In genomic region chr2:152788892-152789421, GRCm38 (mm10) we compare ENCODE assay signal across 9 mouse cellular contexts. TPM values are rescaled to one million over a fixed set of nuclear protein-coding genes. Genes with fewer than 3 reads are reported as not detected.
DNase-seq lines count a peak whose midpoint lies in the region; ATAC-seq and TF ChIP-seq lines count a peak whose summit lies in the region.
"Had no signal": no experiment of that assay in that cellular context is flagged by ENCODE, and none has a peak within 500 bp of the region (broad histone marks: within the 10 kb centered on the region; RNA-seq: fewer than 3 reads in every experiment).

No protein-coding gene starts in this region.

- in situ Hi-C loops in CH12.LX (cut with MboI; ENCODE audit: low pct_ligation_motif_present, low pct_unique_long_range_greater_than_20kb, low sequenced_read_pairs) = no loop called here

- no peak; the same call in 1 of the 2 replicates for TF ChIP-seq POLR2A in CH12.LX (IDR thresholded peaks at IDR 0.05; ENCODE audit: low read depth, low read length)

- TF ChIP-seq EP300 in CH12.LX (IDR thresholded peaks at IDR 0.05; ENCODE audit: low read length) = no peak; the same call in 1 of the 2 replicates

- H3K27ac ChIP-seq in CH12.LX (ENCODE audit: insufficient read depth, low read depth) = peak overlapping the region; percentile 81
- peak overlapping the region; percentile 39 for H3K27ac ChIP-seq in intestine, embryonic 15.5 days
- H3K27ac ChIP-seq in liver, embryonic 13.5 days = peak overlapping the region; percentile 100

- H3K27me3 ChIP-seq in CH12.LX (replicated peaks) = no peaks in the 10 kb centered on the region
- H3K27me3 ChIP-seq in intestine, embryonic 15.5 days (replicated peaks) = no peaks in the 10 kb centered on the region
- no peaks in the 10 kb centered on the region for H3K27me3 ChIP-seq in liver, embryonic 13.5 days
- H3K27me3 ChIP-seq: Patski had no signal

- H3K79me2 ChIP-seq in CH12.LX (replicated peaks; ENCODE audit: control insufficient read depth, extremely low read depth, insufficient read depth, poor library complexity, severe bottlenecking) = peaks cover 94% of the 10 kb centered on the region

- TF ChIP-seq RAD21 in CH12.LX (IDR thresholded peaks at IDR 0.05; ENCODE audit: low read depth, low read length) = no peak

- peaks cover 62 to 73% of the 10 kb centered on the region in 2 experiments for H3K4me1 ChIP-seq in CH12.LX (ENCODE audit: control insufficient read depth in 1 of 2, insufficient read depth in 2 of 2)
- H3K4me1 ChIP-seq in intestine, embryonic 15.5 days (replicated peaks) = peaks cover 31% of the 10 kb centered on the region
- H3K4me1 ChIP-seq in liver, embryonic 13.5 days (replicated peaks) = peaks cover 100% of the 10 kb centered on the region

- dilution Hi-C loops in CH12.LX (cut with MboI; ENCODE audit: extremely low pct_ligation_motif_present, extremely low pct_unique_long_range_greater_than_20kb, low sequenced_read_pairs) = no loop called here

- no peak for TF ChIP-seq CTCF in CH12.LX (conservative IDR thresholded peaks at IDR 0.05 in 1 of 2, IDR thresholded peaks at IDR 0.05 in 1 of 2; ENCODE audit: low read depth in 2 of 2, low read length in 2 of 2)

- no peaks in the 10 kb centered on the region for H3K9me3 ChIP-seq in CH12.LX (replicated peaks; ENCODE audit: low read length)
- H3K9me3 ChIP-seq in intestine, embryonic 15.5 days = no peaks in the 10 kb centered on the region
- no peaks in the 10 kb centered on the region for H3K9me3 ChIP-seq in liver, embryonic 13.5 days (replicated peaks)

- peak overlapping the region in 1 of 3 experiments; percentile 24 for H3K4me3 ChIP-seq in CH12.LX (replicated peaks in 1 of 3; ENCODE audit: low read depth in 2 of 3, low read length in 2 of 3, poor library complexity in 1 of 3)
- H3K4me3 ChIP-seq in intestine, embryonic 15.5 days (replicated peaks) = no peak overlapping the region
- H3K4me3 ChIP-seq in liver, embryonic 13.5 days (replicated peaks) = peak overlapping the region; percentile 47

- peak; percentile 20 for DNase-seq in embryo, embryonic 10.5 days (ENCODE audit: low spot score)
- no peak for DNase-seq in embryo, embryonic 11 days
- no peak for DNase-seq in CH12.LX (ENCODE audit: extremely low read depth)
- DNase-seq in liver, embryonic 13.5 days = peak; percentile 87
- peak; percentile 55 to 64 for DNase-seq in right cerebral cortex, adult 2 months (ENCODE audit: low spot score in 2 of 2)
- no peak for DNase-seq in layer of hippocampus, postnatal 36 days

- 59% methylated on average over 6 of the region's 6 CpGs for WGBS in intestine, embryonic 15.5 days
- WGBS in liver, embryonic 13.5 days (ENCODE audit: insufficient replicate concordance) = 8% methylated on average over 6 of the region's 6 CpGs

- ATAC-seq in granulocyte monocyte progenitor cell, adult 5-6 weeks (replicated peaks; ENCODE audit: poor library complexity, severe bottlenecking) = peak; percentile 81
- ATAC-seq in intestine, embryonic 15.5 days = peak; percentile 77
- peak; percentile 92 for ATAC-seq in liver, embryonic 13.5 days (ENCODE audit: low read depth)
- ATAC-seq: Patski had no signal

- peaks cover 41 to 66% of the 10 kb centered on the region in 2 experiments for H3K36me3 ChIP-seq in CH12.LX (replicated peaks in 1 of 2; ENCODE audit: control insufficient read depth in 1 of 2, insufficient read depth in 1 of 2, low read length in 1 of 2)
- H3K36me3 ChIP-seq in intestine, embryonic 15.5 days = no peaks in the 10 kb centered on the region
- H3K36me3 ChIP-seq in liver, embryonic 13.5 days = peaks cover 33% of the 10 kb centered on the region

- peak overlapping the region; percentile 32; the same call in 1 of the 2 replicates for H3K9ac ChIP-seq in CH12.LX (ENCODE audit: insufficient read depth, low read depth)
- H3K9ac ChIP-seq in intestine, embryonic 15.5 days = no peak overlapping the region
- peak overlapping the region; percentile 83 for H3K9ac ChIP-seq in liver, embryonic 13.5 days

- H3K4me2 ChIP-seq in CH12.LX (ENCODE audit: insufficient read depth, low read depth, poor library complexity, severe bottlenecking) = peak overlapping the region; percentile 65
- H3K4me2 ChIP-seq in intestine, embryonic 15.5 days (replicated peaks) = 0 out of 2 replicates have a peak overlapping the region, but pooled peaks have one; percentile 2
- H3K4me2 ChIP-seq in liver, embryonic 13.5 days = peak overlapping the region; percentile 88

TF ChIP-seq in CH12.LX, 34 proteins besides CTCF, POLR2A, EP300 and RAD21:
- TF ChIP-seq SMC3 (IDR thresholded peaks at IDR 0.05; ENCODE audit: low read depth, low read length) (no peak), ETS1 (conservative IDR thresholded peaks at IDR 0.05; ENCODE audit: low read depth, low read length) (0 out of 2 replicates have a peak, but pooled peaks have one; percentile 17), BHLHE40 (IDR thresholded peaks at IDR 0.05; ENCODE audit: low read depth, low read length) (peak; percentile 75)

RNA-seq across cellular contexts. Expression of gene Cox4i2, which starts 35.0 kb away (rescaled TPM):
- total RNA-seq in CH12.LX (2012; rRNA removed) (not detected in 2 replicates), CH12.LX (2014; rRNA removed) (not detected in 2 replicates)
- polyA plus RNA-seq in CH12.LX (2012; ENCODE audit: insufficient read length, low read depth) = not detected in 2 replicates
- 6.8 and 13.0 TPM in 2 replicates for total RNA-seq in granulocyte monocyte progenitor cell, adult 5-6 weeks (2014; fragmentation: Nextera tagmentation)
- 6.0 TPM in 1 of 2 replicates, not detected in the other for total RNA-seq in granulocyte monocyte progenitor cell, adult 5-6 weeks (2017)
- polyA plus RNA-seq in intestine, embryonic 15.5 days (2015; fragmentation: Nextera tagmentation; extraction: Ambion mirVana) = 12.2 and 14.2 TPM in 2 replicates
- 1.1 and 1.2 TPM in 2 replicates for polyA plus RNA-seq in liver, embryonic 13.5 days (2015; fragmentation: Nextera tagmentation; extraction: Ambion mirVana)
- total RNA-seq in layer of hippocampus, postnatal 36 days (2021) = 1 to 10 TPM; 1.7 to 2.7 TPM

RNA-seq across cellular contexts. Expression of gene Bcl2l1, which starts 42.6 kb away (rescaled TPM):
- total RNA-seq in CH12.LX (2012; rRNA removed) (47.7 and 80.3 TPM in 2 replicates), CH12.LX (2014; rRNA removed) (13.7 and 21.3 TPM in 2 replicates)
- 33.2 and 34.5 TPM in 2 replicates for polyA plus RNA-seq in CH12.LX (2012; ENCODE audit: insufficient read length, low read depth)
- 13.2 and 27.8 TPM in 2 replicates for total RNA-seq in granulocyte monocyte progenitor cell, adult 5-6 weeks (2014; fragmentation: Nextera tagmentation)
- 10.3 and 25.2 TPM in 2 replicates for total RNA-seq in granulocyte monocyte progenitor cell, adult 5-6 weeks (2017)
- polyA plus RNA-seq in intestine, embryonic 15.5 days (2015; fragmentation: Nextera tagmentation; extraction: Ambion mirVana) = 61.9 and 64.0 TPM in 2 replicates
- polyA plus RNA-seq in liver, embryonic 13.5 days (2015; fragmentation: Nextera tagmentation; extraction: Ambion mirVana) = 148 and 164 TPM in 2 replicates
- 100 to 1,000 TPM; 116 to 141 TPM for total RNA-seq in layer of hippocampus, postnatal 36 days (2021)

RNA-seq across cellular contexts. Expression of gene Id1, which starts 52.9 kb away (rescaled TPM):
- total RNA-seq in CH12.LX (2012; rRNA removed) (0.38 and 0.93 TPM in 2 replicates), CH12.LX (2014; rRNA removed) (not detected in 2 replicates)
- polyA plus RNA-seq in CH12.LX (2012; ENCODE audit: insufficient read length, low read depth) = not detected in 2 replicates
- total RNA-seq in granulocyte monocyte progenitor cell, adult 5-6 weeks (2014; fragmentation: Nextera tagmentation) = 5.5 and 7.6 TPM in 2 replicates
- total RNA-seq in granulocyte monocyte progenitor cell, adult 5-6 weeks (2017) = 5.0 and 6.6 TPM in 2 replicates
- polyA plus RNA-seq in intestine, embryonic 15.5 days (2015; fragmentation: Nextera tagmentation; extraction: Ambion mirVana) = 102 and 116 TPM in 2 replicates
- 20.9 and 23.2 TPM in 2 replicates for polyA plus RNA-seq in liver, embryonic 13.5 days (2015; fragmentation: Nextera tagmentation; extraction: Ambion mirVana)
- 10 to 100 TPM; 15.3 to 19.8 TPM for total RNA-seq in layer of hippocampus, postnatal 36 days (2021)

RNA-seq across cellular contexts. Expression of gene Tpx2, which starts 58.8 kb away (rescaled TPM):
- total RNA-seq in CH12.LX (2012; rRNA removed) (66.1 and 70.9 TPM in 2 replicates), CH12.LX (2014; rRNA removed) (98.0 and 105 TPM in 2 replicates)
- polyA plus RNA-seq in CH12.LX (2012; ENCODE audit: insufficient read length, low read depth) = 123 and 127 TPM in 2 replicates
- total RNA-seq in granulocyte monocyte progenitor cell, adult 5-6 weeks (2014; fragmentation: Nextera tagmentation) = 51.4 and 56.0 TPM in 2 replicates
- 96.9 and 105 TPM in 2 replicates for total RNA-seq in granulocyte monocyte progenitor cell, adult 5-6 weeks (2017)
- polyA plus RNA-seq in intestine, embryonic 15.5 days (2015; fragmentation: Nextera tagmentation; extraction: Ambion mirVana) = 60.1 and 67.6 TPM in 2 replicates
- 59.8 and 79.4 TPM in 2 replicates for polyA plus RNA-seq in liver, embryonic 13.5 days (2015; fragmentation: Nextera tagmentation; extraction: Ambion mirVana)
- 1 to 10 TPM; 2.0 to 3.1 TPM for total RNA-seq in layer of hippocampus, postnatal 36 days (2021)

Comparison
In these comparisons a context has a peak if more than half of its experiments do, and no peak if none do; other contexts are left out.
1. DNase-seq: peak in embryo, embryonic 10.5 days (single experiment), liver, embryonic 13.5 days (single experiment) and right cerebral cortex, adult 2 months (2 of 2); none in embryo, embryonic 11 days (single experiment), CH12.LX (single experiment) and layer of hippocampus, postnatal 36 days (0 of 2).
2. H3K27ac ChIP-seq: peak in every context shown above with its lines; median percentile 100 in liver, embryonic 13.5 days; 81 in CH12.LX; 39 in intestine, embryonic 15.5 days.
3. H3K4me2 ChIP-seq: peak in every context shown above with its lines; median percentile 88 in liver, embryonic 13.5 days; 65 in CH12.LX; 2 in intestine, embryonic 15.5 days.
4. Peak in every context shown above with its lines, with median percentiles within 50 percentile points of each other: ATAC-seq.